Mouse (Mus musculus): ENCODE results near the gene H2-D1. TPM values are rescaled to one million over a fixed set of nuclear protein-coding genes. Genes with fewer than 3 reads are reported as not detected.

H2-D1 gene
- polyA plus RNA-seq (2014; fragmentation: Nextera tagmentation; extraction: Ambion mirVana), result 88.0 and 90.8 TPM in 2 replicates

DNA sequence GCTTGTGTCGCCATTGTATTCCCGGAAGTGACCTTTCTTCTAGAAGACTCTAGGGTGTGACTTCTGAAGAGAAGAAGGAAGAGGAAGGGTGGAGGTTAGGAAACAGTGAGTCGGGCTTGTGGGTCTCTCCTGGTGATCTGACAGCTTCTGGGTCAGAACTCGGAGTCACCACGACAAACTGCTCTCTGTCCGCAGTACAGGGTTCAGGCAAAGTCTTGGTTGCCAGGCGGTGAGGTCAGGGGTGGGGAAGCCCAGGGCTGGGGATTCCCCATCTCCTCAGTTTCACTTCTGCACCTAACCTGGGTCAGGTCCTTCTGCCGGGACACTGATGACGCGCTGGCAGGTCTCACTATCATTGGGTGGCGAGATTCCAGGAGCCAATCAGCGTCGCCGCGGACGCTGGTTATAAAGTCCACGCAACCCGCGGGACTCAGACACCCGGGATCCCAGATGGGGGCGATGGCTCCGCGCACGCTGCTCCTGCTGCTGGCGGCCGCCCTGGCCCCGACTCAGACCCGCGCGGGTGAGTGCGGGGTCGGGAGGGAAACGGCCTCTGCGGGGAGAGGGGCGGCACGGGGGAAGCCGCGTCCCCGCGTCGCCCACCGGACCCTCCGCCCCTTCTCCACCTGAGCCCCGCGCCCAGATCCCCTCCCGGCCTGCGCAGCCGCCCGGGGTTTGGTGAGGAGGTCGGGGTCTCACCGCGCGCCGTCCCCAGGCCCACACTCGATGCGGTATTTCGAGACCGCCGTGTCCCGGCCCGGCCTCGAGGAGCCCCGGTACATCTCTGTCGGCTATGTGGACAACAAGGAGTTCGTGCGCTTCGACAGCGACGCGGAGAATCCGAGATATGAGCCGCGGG is at the start of gene H2-D1:
H2-D1 (plus strand) TSS at position 67 of the 859 bp plus-strand sequence.
- Histone ChIP-seq H3K4me3 (ENCODE audit: low read depth, low read length) (peak within 1 kb of the TSS; percentile 70), H3K4me2 (peak within 1 kb of the TSS; percentile 99), H3K27ac (ENCODE audit: low read depth, low read length) (no peak within 1 kb of the TSS; the same call in 1 of the 2 replicates), H3K9me3 (ENCODE audit: control insufficient read depth, low read length) (no peaks in the 10 kb centered on the region), H3K4me1 (replicated peaks; ENCODE audit: control insufficient read depth, insufficient read depth, low read length) (0 out of 2 replicates have a peak, but pooled peaks cover under 1% of the 10 kb centered on the region), H3K36me3 (ENCODE audit: control insufficient read depth, insufficient read depth, low read length) (no peaks in the 10 kb centered on the region), H3K27me3 (replicated peaks; ENCODE audit: control insufficient read depth, insufficient read depth, low read length) (no peaks in the 10 kb centered on the region; the same call in 1 of the 2 replicates), H3K9ac (ENCODE audit: low read depth, low read length) (peak within 1 kb of the TSS; percentile 69)
- ATAC-seq (replicated peaks; ENCODE audit: low FRiP score) (peak; percentile 91), DNase-seq (ENCODE audit: low spot score) (peak; percentile 85)
- 1% methylated on average over 54 of the region's 73 CpGs for WGBS

DNA sequence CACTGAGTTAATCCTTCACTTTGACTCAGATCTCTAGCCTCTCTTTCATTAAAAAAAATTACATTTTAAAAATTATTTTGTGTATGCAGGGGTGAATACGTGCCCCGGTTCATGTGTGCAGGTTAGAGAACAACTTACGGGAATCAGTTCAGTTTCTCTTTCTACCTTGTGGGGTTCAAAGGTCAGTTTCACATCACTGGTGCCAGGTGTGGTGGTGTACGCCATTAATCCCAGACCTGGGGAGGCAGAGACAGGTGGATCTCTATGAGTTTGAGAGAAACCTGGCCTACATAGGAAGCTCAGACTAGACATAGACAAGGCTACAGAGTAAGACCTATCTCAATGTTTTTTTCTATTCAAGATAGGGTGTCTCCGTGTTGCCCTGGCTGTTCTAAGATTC is 49.5 kb upstream of the H2-D1 start:
- no peak overlapping the region for H3K27ac ChIP-seq (ENCODE audit: low read depth, low read length)
- DNase-seq (ENCODE audit: low spot score), result no peak
- 85% methylated on average over 5 of the region's 5 CpGs for WGBS
- H3K4me2 ChIP-seq, result no peak overlapping the region
- H3K9ac ChIP-seq (ENCODE audit: low read depth, low read length), result no peak overlapping the region
- no peak for ATAC-seq (replicated peaks; ENCODE audit: low FRiP score)
- peaks cover 2% of the 10 kb centered on the region; the same call in 1 of the 2 replicates for H3K4me1 ChIP-seq (replicated peaks; ENCODE audit: control insufficient read depth, insufficient read depth, low read length)
- H3K4me3 ChIP-seq (ENCODE audit: low read depth, low read length), result no peak overlapping the region
- no peaks in the 10 kb centered on the region for H3K36me3 ChIP-seq (ENCODE audit: control insufficient read depth, insufficient read depth, low read length)
- no peaks in the 10 kb centered on the region for H3K27me3 ChIP-seq (replicated peaks; ENCODE audit: control insufficient read depth, insufficient read depth, low read length)
- no peaks in the 10 kb centered on the region for H3K9me3 ChIP-seq (ENCODE audit: control insufficient read depth, low read length)

DNA sequence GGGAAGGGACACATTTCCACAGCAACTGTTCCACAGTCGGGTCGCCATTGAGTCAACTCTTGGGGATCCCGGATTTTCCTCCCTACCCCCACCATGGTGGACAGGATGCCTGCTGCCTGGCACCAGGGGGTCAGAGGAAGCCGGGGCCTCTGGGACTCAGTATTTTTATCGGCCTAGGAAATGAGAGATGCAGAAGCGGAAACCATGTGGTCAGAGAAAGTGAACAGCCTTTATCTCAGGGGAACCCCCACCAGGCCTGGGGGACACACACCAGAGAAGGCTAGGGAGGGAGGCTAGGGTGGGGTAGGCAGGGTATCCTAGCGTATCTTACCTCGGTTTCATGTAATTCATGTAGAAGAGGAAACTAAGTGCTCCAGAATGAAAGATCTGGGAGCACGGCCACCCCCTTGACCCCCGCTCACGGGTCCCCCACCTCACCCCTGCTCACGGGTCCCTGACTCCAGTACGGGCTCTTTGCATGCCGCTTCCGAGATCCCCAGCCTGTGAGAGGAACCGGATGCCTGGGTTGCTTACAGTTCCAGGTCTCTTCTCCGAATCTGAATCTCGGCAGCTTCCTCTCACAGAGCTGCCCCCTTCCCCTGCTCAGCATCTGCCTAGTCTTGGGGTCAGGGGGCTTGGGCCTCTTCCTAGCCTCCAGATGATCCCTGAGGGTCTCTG is 43.9 kb upstream of the H2-D1 start:
- Histone ChIP-seq H3K4me1 (replicated peaks; ENCODE audit: control insufficient read depth, insufficient read depth, low read length) (peaks cover 11% of the 10 kb centered on the region), H3K9me3 (ENCODE audit: control insufficient read depth, low read length) (no peaks in the 10 kb centered on the region), H3K27me3 (replicated peaks; ENCODE audit: control insufficient read depth, insufficient read depth, low read length) (no peaks in the 10 kb centered on the region), H3K4me2 (peak overlapping the region; percentile 22), H3K9ac (ENCODE audit: low read depth, low read length) (no peak overlapping the region), H3K27ac (ENCODE audit: low read depth, low read length) (0 out of 2 replicates have a peak overlapping the region, but pooled peaks have one; percentile 3), H3K4me3 (ENCODE audit: low read depth, low read length) (peak overlapping the region; percentile 8; the same call in 1 of the 2 replicates), H3K36me3 (ENCODE audit: control insufficient read depth, insufficient read depth, low read length) (peaks cover 14% of the 10 kb centered on the region; the same call in 1 of the 2 replicates)
- 43% methylated on average over 18 of the region's 18 CpGs for WGBS
- DNase-seq (ENCODE audit: low spot score), result no peak
- peak; percentile 49; the same call in 1 of the 2 replicates for ATAC-seq (replicated peaks; ENCODE audit: low FRiP score)

DNA sequence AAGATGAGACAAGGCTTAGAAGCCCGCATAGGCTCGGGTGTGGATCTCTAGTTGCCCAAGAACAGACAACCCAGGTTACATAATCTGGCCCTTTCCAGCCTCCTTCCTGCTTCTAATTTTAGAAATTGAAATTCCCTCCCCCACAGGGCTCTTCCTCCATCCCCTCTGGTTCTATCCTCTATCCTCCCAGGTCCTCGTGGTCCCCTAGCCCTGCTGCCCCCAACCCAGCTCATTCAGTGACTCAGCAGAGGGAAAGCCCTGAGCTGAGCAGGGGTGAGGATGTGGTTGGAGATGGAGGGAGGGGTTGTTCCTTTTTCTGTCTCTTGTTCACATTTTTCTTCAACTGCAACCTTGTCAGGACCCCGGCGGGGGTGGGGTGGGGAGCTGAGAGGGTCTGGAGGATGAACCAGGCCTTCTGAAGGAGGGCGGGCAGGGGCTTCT is 42.9 kb upstream of the H2-D1 start:
- no peak for DNase-seq (ENCODE audit: low spot score)
- Histone ChIP-seq H3K9me3 (ENCODE audit: control insufficient read depth, low read length) (no peaks in the 10 kb centered on the region), H3K4me2 (no peak overlapping the region), H3K36me3 (ENCODE audit: control insufficient read depth, insufficient read depth, low read length) (peaks cover 14% of the 10 kb centered on the region; the same call in 1 of the 2 replicates), H3K9ac (ENCODE audit: low read depth, low read length) (no peak overlapping the region), H3K4me3 (ENCODE audit: low read depth, low read length) (no peak overlapping the region), H3K27me3 (replicated peaks; ENCODE audit: control insufficient read depth, insufficient read depth, low read length) (no peaks in the 10 kb centered on the region), H3K4me1 (replicated peaks; ENCODE audit: control insufficient read depth, insufficient read depth, low read length) (peaks cover 11% of the 10 kb centered on the region), H3K27ac (ENCODE audit: low read depth, low read length) (0 out of 2 replicates have a peak overlapping the region, but pooled peaks have one; percentile 22)
- 38% methylated on average over 6 of the region's 6 CpGs for WGBS
- no peak for ATAC-seq (replicated peaks; ENCODE audit: low FRiP score)

DNA sequence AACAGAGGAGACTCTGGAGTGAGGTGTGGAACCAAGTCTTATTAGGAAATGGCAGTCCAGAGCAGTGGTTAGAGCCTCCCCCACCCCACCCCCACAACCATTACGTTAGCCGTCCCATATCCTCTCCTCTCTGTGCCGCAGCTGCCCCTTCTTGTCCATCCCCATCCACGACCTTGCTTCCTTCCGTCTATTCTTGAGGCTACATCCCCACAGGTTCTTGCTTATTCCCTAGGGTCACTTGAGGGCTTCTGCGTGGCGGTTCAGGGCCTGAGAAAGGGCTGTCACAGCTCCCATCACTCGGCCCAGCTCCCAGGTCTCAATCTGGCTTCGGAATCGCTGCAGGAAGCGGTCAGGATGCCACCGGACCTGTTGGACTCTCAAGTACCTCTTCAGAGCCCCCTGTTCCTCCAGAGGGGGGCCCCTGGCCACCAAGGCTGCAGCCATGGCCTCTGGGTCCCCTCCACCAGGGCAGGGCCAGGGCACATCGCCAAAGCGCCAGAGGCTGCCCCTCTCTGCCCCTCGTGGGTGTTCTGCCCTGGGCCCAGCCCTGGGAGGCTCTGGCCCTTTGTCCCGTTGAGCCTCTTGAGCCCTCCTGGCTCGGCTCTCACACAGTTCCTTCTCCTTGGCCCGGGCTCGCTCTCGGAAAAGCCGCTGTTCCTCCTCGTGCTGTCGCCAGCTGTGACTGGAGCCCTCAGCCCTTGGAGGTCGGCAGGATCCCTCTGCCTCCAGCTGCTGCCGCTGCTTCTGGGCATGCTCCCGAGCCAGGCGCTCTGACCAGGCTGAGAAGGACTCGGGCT is 42.2 kb upstream of the H2-D1 start, which contains the start of gene Gm16181:
Gm16181 (plus strand) TSS at position 679 of the 797 bp plus-strand sequence.
- Histone ChIP-seq H3K27me3 (replicated peaks; ENCODE audit: control insufficient read depth, insufficient read depth, low read length) (no peaks in the 10 kb centered on the region), H3K4me2 (no peak within 1 kb of the TSS), H3K4me3 (ENCODE audit: low read depth, low read length) (no peak within 1 kb of the TSS), H3K4me1 (replicated peaks; ENCODE audit: control insufficient read depth, insufficient read depth, low read length) (peaks cover 11% of the 10 kb centered on the region), H3K9ac (ENCODE audit: low read depth, low read length) (no peak within 1 kb of the TSS), H3K9me3 (ENCODE audit: control insufficient read depth, low read length) (no peaks in the 10 kb centered on the region), H3K27ac (ENCODE audit: low read depth, low read length) (peak within 1 kb of the TSS; percentile 32; the same call in 1 of the 2 replicates), H3K36me3 (ENCODE audit: control insufficient read depth, insufficient read depth, low read length) (peaks cover 19% of the 10 kb centered on the region; the same call in 1 of the 2 replicates)
- DNase-seq (ENCODE audit: low spot score) (no peak), ATAC-seq (replicated peaks; ENCODE audit: low FRiP score) (no peak)
- WGBS, result 72% methylated on average over 28 of the region's 28 CpGs

DNA sequence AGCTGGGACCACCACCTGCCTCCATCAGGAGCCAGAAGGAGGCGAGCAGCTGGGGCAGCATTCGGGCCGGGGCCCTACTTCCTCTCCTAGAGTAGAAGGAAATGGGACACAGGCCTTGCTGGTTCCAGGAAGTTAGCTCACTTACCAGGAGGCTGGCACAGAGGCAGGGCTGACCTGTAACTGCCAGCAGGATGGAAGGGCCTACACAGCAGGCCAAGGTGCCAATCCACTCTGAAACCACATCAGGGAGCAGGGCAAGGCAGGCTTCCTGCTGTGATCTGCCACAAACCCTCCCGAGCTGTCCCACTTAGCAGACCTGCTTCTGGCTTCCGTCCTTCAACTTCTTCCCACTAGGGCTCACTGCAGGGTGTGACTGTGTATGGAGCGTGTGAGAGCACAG is 40.2 kb upstream of the H2-D1 start:
- H3K4me3 ChIP-seq (ENCODE audit: low read depth, low read length), result no peak overlapping the region
- H3K27ac ChIP-seq (ENCODE audit: low read depth, low read length), result 0 out of 2 replicates have a peak overlapping the region, but pooled peaks have one; percentile 22
- H3K27me3 ChIP-seq (replicated peaks; ENCODE audit: control insufficient read depth, insufficient read depth, low read length), result no peaks in the 10 kb centered on the region
- no peak for ATAC-seq (replicated peaks; ENCODE audit: low FRiP score)
- H3K9me3 ChIP-seq (ENCODE audit: control insufficient read depth, low read length), result no peaks in the 10 kb centered on the region
- peaks cover 11% of the 10 kb centered on the region for H3K4me1 ChIP-seq (replicated peaks; ENCODE audit: control insufficient read depth, insufficient read depth, low read length)
- no peak overlapping the region for H3K9ac ChIP-seq (ENCODE audit: low read depth, low read length)
- peaks cover 20% of the 10 kb centered on the region; the same call in 1 of the 2 replicates for H3K36me3 ChIP-seq (ENCODE audit: control insufficient read depth, insufficient read depth, low read length)
- no peak for DNase-seq (ENCODE audit: low spot score)
- WGBS, result 62% methylated on average over 6 of the region's 6 CpGs
- no peak overlapping the region for H3K4me2 ChIP-seq

DNA sequence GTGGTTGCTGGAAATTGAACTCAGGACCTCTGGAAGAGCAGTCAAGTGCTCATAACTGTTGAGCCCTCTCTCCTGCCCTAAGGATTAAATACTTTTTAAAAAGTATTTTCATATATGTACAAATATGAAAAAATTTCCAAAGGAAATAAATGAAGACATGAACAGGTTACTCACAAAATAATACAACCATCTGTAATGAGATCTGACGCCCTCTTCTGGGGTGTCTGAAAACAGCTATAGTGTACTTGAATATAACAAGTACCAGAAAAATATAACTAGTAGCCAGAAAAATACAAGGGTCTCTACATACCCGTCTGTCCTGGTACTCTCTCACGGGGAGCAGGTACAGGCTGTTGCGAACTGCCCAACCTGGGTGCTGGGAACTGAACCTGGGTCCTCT is 37.9 kb upstream of the H2-D1 start:
- no peak for ATAC-seq (replicated peaks; ENCODE audit: low FRiP score)

DNA sequence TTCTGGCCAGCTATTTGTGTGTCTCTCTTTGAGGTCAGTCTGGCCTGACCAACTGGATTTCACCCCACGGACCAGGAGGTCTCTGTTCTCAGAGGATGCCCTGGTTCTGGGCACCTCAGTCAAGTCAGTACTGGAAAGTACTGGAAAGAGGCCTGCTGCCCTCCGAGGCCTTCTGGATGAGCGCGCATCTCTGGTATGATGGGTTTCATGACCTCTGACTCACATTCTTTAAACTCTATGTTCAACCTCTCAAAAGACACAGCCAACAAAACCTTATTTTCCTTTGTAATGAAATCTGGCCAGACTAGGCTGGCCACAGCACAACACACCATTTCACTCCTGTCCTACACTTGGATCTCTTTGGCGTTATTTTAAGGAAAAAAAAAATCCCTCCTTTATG is 37.1 kb upstream of the H2-D1 start:
- no peak overlapping the region for H3K4me3 ChIP-seq (ENCODE audit: low read depth, low read length)
- no peaks in the 10 kb centered on the region for H3K9me3 ChIP-seq (ENCODE audit: control insufficient read depth, low read length)
- H3K27ac ChIP-seq (ENCODE audit: low read depth, low read length), result no peak overlapping the region
- H3K9ac ChIP-seq (ENCODE audit: low read depth, low read length), result no peak overlapping the region
- 91% methylated on average over 5 of the region's 5 CpGs for WGBS
- H3K36me3 ChIP-seq (ENCODE audit: control insufficient read depth, insufficient read depth, low read length), result peaks cover 19% of the 10 kb centered on the region; the same call in 1 of the 2 replicates
- no peak overlapping the region for H3K4me2 ChIP-seq
- H3K27me3 ChIP-seq (replicated peaks; ENCODE audit: control insufficient read depth, insufficient read depth, low read length), result no peaks in the 10 kb centered on the region
- H3K4me1 ChIP-seq (replicated peaks; ENCODE audit: control insufficient read depth, insufficient read depth, low read length), result peaks cover 8% of the 10 kb centered on the region
- no peak for ATAC-seq (replicated peaks; ENCODE audit: low FRiP score)
- DNase-seq (ENCODE audit: low spot score), result no peak

More for the DNA sequence above, 37.9 kb upstream of the H2-D1 start:
- no peak for DNase-seq (ENCODE audit: low spot score)
- Histone ChIP-seq H3K9me3 (ENCODE audit: control insufficient read depth, low read length) (no peaks in the 10 kb centered on the region), H3K27me3 (replicated peaks; ENCODE audit: control insufficient read depth, insufficient read depth, low read length) (no peaks in the 10 kb centered on the region), H3K9ac (ENCODE audit: low read depth, low read length) (no peak overlapping the region), H3K36me3 (ENCODE audit: control insufficient read depth, insufficient read depth, low read length) (peaks cover 23% of the 10 kb centered on the region; the same call in 1 of the 2 replicates), H3K4me1 (replicated peaks; ENCODE audit: control insufficient read depth, insufficient read depth, low read length) (peaks cover 11% of the 10 kb centered on the region), H3K4me3 (ENCODE audit: low read depth, low read length) (no peak overlapping the region), H3K27ac (ENCODE audit: low read depth, low read length) (no peak overlapping the region), H3K4me2 (no peak overlapping the region)
- WGBS, result 89% methylated on average over 4 of the region's 4 CpGs

Measured in liver, embryonic 11.5 days (tissue).